Mouse (Mus musculus) heart, embryonic 11.5 days (tissue): ENCODE data around the gene Ceacam11. TPM values are rescaled to one million over a fixed set of nuclear protein-coding genes. Genes with fewer than 3 reads are reported as not detected.
"Not testable (repeated sequence)": the region's sequence is repeated elsewhere in the genome, so short reads cannot be mapped to it uniquely, and the experiment has no call there.

Source experiments
- ATAC-seq: fragments of 200-750 bp; cut with Nextera tagmentation; replicated peaks from 2 replicates; pipeline ENCODE4 v1.8.0; 2017; ENCODE audit warnings: moderate library complexity; ENCODE audit not compliant: insufficient number of reproducible peaks, low FRiP score, low TSS enrichment
- H3K27ac ChIP-seq: fragments of 300-500 bp; sonication (generic); 2 replicates; pipeline ENCODE4 v1.5.1; 2014; ENCODE audit warnings: mild to moderate bottlenecking, low read depth, low read length
- H3K27me3 ChIP-seq: fragments of 300-500 bp; sonication (generic); 2 replicates; pipeline ENCODE4 v1.6.1; 2014; ENCODE audit warnings: mild to moderate bottlenecking, low read length, mixed read lengths; ENCODE audit not compliant: control insufficient read depth, insufficient read depth
- H3K36me3 ChIP-seq: fragments of 300-500 bp; sonication (generic); 2 replicates; pipeline ENCODE4 v1.6.1; 2014; ENCODE audit warnings: mild to moderate bottlenecking, low read length, moderate library complexity, mixed read lengths; ENCODE audit not compliant: control insufficient read depth, insufficient read depth
- H3K4me1 ChIP-seq: fragments of 300-500 bp; sonication (generic); 2 replicates; pipeline ENCODE4 v1.6.1; 2014; ENCODE audit warnings: low read length; ENCODE audit not compliant: control insufficient read depth, insufficient read depth
- H3K4me2 ChIP-seq: fragments of 300-500 bp; sonication (generic); 2 replicates; pipeline ENCODE4 v1.6.1; 2014; ENCODE audit warnings: mild to moderate bottlenecking, moderate library complexity
- H3K4me3 ChIP-seq: fragments of 300-500 bp; sonication (generic); 2 replicates; pipeline ENCODE4 v1.5.1; 2014; ENCODE audit warnings: low read depth, low read length
- H3K9ac ChIP-seq: fragments of 300-500 bp; sonication (generic); 2 replicates; pipeline ENCODE4 v1.6.1; 2014; ENCODE audit warnings: mild to moderate bottlenecking, low read depth, low read length, moderate library complexity
- H3K9me3 ChIP-seq: fragments of 300-500 bp; sonication (generic); replicated peaks from 2 replicates; pipeline ENCODE4 v1.6.1; 2016; ENCODE audit warnings: low read length; ENCODE audit not compliant: control insufficient read depth
- WGBS: fragments of 180-500 bp; shearing (Covaris S2); extraction: QIAGEN DNeasy Blood & Tissue Kit; methylation state at CpG from one replicate; pipeline ENCODE4 v1.1.7; 2014; ENCODE audit not compliant: insufficient replicate concordance; 5-methylcytosine and 5-hydroxymethylcytosine counted together
- microRNA-seq: library from miRNA; unstranded; fragments of <30 nt; microRNA quantifications from one replicate; pipeline ENCODE4, GENCODE M21; 2016; ENCODE audit warnings: borderline number of aligned reads
- polyA plus RNA-seq: library from polyadenylated mRNA; unstranded; fragments of >200 nt; fragmentation: Nextera tagmentation; extraction: Ambion mirVana; gene quantifications from 2 replicates; pipeline ENCODE4 v1.2.1, GENCODE M21; 2014

Gene Ceacam11
- polyA plus RNA-seq: not detected in 2 replicates

DNA sequence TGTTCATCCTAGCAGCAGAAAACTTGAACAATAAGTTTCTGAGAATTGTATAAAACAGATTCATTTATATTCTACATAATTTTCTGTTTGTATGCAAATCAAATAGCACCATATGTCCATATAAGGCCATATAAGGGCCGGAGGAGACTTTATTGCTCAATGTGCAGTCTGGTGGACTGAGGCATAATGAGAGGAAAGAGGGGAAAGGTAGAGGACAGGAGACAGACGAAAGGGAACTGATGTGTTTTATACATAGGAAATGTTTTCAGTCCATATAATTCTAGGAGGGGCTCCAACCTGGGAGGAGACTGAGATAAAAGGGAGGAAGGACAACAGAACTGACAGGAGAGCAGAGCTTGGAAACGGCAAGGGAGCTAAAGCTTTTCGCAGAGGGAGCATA is at the start of gene Ceacam11:
TSS of gene Ceacam11 (plus strand) at position 301 of the 400 bp plus-strand sequence.
- ATAC-seq: no peak
- Histone ChIP-seq H3K27me3 (no peaks in the 10 kb centered on the region), H3K9me3 (peaks cover 18% of the 10 kb centered on the region), H3K36me3 (no peaks in the 10 kb centered on the region), H3K4me2 (no peak within 1 kb of the TSS), H3K9ac (no peak within 1 kb of the TSS), H3K27ac (no peak within 1 kb of the TSS), H3K4me1 (no peaks in the 10 kb centered on the region), H3K4me3 (no peak within 1 kb of the TSS)
- 72% methylated on average over 4 of the region's 4 CpGs for WGBS

DNA sequence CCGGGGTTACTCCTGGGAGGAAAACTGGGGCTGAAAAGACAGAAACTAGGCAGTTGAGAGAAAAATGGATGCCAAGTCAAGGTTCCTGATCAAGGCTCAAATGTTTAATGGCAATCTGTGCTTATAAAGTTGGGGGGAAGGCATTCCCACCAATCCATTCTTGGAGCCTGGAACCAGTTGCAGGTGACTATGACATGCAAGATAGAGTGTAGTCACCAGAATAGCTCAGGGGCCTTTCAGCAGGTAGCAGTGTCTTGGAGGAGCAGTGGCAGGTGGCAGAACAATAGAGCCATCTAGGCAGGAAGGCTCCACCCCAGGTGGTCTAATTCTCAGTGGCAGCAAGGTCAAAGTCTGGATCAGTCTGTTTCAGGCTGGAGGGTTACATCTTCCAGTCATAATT is 29.2 kb downstream of the Ceacam11 start:
- H3K4me2 ChIP-seq, H3K36me3 ChIP-seq, ATAC-seq, H3K9ac ChIP-seq, H3K9me3 ChIP-seq, H3K4me1 ChIP-seq, H3K4me3 ChIP-seq, H3K27me3 ChIP-seq, H3K27ac ChIP-seq: not testable (repeated sequence)
- 81% methylated on average over 1 of the region's 1 CpGs for WGBS

DNA sequence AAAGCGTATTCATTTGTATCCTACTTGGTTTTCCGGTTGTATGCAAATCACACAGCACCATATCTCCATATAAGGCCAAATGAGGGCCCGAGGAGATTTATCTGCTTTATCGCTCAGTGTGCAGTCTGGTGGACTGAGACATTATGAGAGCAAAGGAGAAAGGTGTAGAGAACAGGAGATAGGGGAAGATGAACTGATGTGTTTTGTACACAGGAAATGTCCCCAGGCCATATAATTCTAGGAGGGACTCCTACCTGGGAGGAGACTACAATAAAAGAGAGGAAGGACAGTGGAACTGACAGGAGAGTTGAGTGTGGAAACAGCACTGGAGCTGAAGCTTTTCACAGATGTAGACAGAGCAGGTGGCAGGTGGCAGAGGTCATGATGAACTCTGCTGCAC is 37.7 kb downstream of the Ceacam11 start, which contains the start of gene Ceacam13:
TSS of gene Ceacam13 (plus strand) at position 301 of the 400 bp plus-strand sequence.
- Histone ChIP-seq H3K27me3 (no peaks in the 10 kb centered on the region), H3K9ac (no peak within 1 kb of the TSS), H3K36me3 (no peaks in the 10 kb centered on the region), H3K27ac (no peak within 1 kb of the TSS), H3K4me2 (no peak within 1 kb of the TSS), H3K4me3 (no peak within 1 kb of the TSS), H3K9me3 (peaks cover 27% of the 10 kb centered on the region), H3K4me1 (no peaks in the 10 kb centered on the region)
- no peak for ATAC-seq
- 66% methylated on average over 4 of the region's 4 CpGs for WGBS

Small RNAs within 50 kb of the gene (microRNA-seq; reads per million reads assigned to microRNA genes)
- not detected for gene Gm22414

Other genes starting within 250 kb of the Ceacam11 start
- not detected in 2 replicates for gene Ceacam14, start 159.5 kb upstream of the Ceacam11 start, polyA plus RNA-seq
- gene Gm5155, start 100.4 kb upstream of the Ceacam11 start, polyA plus RNA-seq: not detected in 2 replicates
- not detected in 2 replicates for gene Ceacam13, start 37.8 kb downstream of the Ceacam11 start, polyA plus RNA-seq
- gene Ceacam12, start 93.8 kb downstream of the Ceacam11 start, polyA plus RNA-seq: not detected in 2 replicates
- gene Igfl3, start 204.4 kb downstream of the Ceacam11 start, polyA plus RNA-seq: not detected in 2 replicates